Mouse (Mus musculus) brain, embryonic 14.5 days (tissue): Measurements from ENCODE around the gene Erich2.
A peak's percentile ranks its signal among the peaks of the same experiment; 100 is the strongest.

Experiments used
- CTCF ChIP-seq: fragments of 200-500 bp; IDR thresholded peaks from 2 replicates; pipeline ENCODE4 v1.5.1; 2012; ENCODE audit warnings: inconsistent platforms, mild to moderate bottlenecking, moderate library complexity, borderline replicate concordance; ENCODE audit not compliant: insufficient read depth, insufficient read length; ENCODE audit errors: extremely low read depth
- POLR2A ChIP-seq: fragments of 200-500 bp; IDR thresholded peaks from 2 replicates; pipeline ENCODE4 v1.6.1; 2012; ENCODE audit warnings: mild to moderate bottlenecking, inconsistent platforms, borderline replicate concordance; ENCODE audit not compliant: poor library complexity, insufficient read depth, insufficient read length, severe bottlenecking; ENCODE audit errors: extremely low read depth

DNA sequence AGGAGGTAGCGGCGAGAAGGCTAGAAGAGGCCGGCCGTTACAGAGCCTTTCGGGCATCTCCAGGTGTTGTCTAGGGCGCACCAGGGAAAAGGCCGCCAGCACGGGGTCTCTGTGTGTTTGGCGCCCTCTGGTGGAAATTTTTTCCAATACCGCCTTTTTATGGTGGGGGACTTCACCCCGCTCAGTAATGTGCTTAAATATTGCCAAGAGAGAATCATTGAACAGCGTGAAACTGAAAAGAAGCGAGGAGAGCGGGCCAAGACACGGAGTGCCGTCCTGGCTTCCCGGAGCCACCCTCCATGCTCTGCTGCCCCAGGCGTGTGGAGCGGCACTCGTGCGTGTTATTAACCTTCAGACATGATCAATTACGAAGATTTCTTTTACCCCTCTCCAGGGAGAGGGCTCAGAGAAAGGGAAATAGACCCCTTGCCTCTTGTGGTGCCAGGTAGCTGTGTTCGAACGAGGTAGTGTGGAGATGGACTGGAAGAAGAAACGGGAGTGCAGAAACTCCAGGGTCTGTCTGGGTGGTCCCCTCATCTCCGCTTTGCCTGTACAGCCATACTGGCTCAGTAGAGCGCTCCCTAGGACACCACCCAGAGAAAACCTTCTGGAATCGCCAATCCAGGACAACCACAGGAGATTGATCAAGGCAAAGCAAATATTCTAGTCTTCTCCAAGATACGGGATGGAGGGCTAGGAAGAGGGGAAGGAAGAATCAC is 52.6 kb downstream of the Erich2 start:
- TF ChIP-seq POLR2A (no peak), CTCF (peak; percentile 75)
